Mouse (Mus musculus): Measurements from ENCODE around the gene Olfr1346.
"Not testable (repeated sequence)": the region's sequence is repeated elsewhere in the genome, so short reads cannot be mapped to it uniquely, and the experiment has no call there.

Olfr1346 gene

GRCm38 (mm10) chr7:6466951-6467350 is at the start of gene Olfr1346:
Olfr1346 (plus strand) TSS chr7:6467101.
- no peak for DNase-seq (ENCODE audit: extremely low read depth, insufficient read length, low spot score)

- no peak for DNase-seq (ENCODE audit: extremely low read depth, insufficient read length, low spot score)
These were observed 47.0 kb upstream of the Olfr1346 start for GRCm38 (mm10) chr7:6419894-6420293.

- no peak for DNase-seq (ENCODE audit: extremely low read depth, insufficient read length, low spot score)
These were observed 37.5 kb upstream of the Olfr1346 start for GRCm38 (mm10) chr7:6429381-6429780.

- DNase-seq (ENCODE audit: extremely low read depth, insufficient read length, low spot score), result no peak
These were observed 36.6 kb upstream of the Olfr1346 start for GRCm38 (mm10) chr7:6430342-6430741.

- no peak for DNase-seq (ENCODE audit: extremely low read depth, insufficient read length, low spot score)
These were observed 28.5 kb upstream of the Olfr1346 start, which contains the start of gene Olfr1344 for GRCm38 (mm10) chr7:6438388-6438787. Olfr1344 (plus strand) TSS chr7:6438688.

GRCm38 (mm10) chr7:6441173-6441572 is 25.7 kb upstream of the Olfr1346 start:
- no peak for DNase-seq (ENCODE audit: extremely low read depth, insufficient read length, low spot score)

- DNase-seq (ENCODE audit: extremely low read depth, insufficient read length, low spot score), result no peak
These were observed 19.1 kb upstream of the Olfr1346 start for GRCm38 (mm10) chr7:6447771-6448170.

DNA sequence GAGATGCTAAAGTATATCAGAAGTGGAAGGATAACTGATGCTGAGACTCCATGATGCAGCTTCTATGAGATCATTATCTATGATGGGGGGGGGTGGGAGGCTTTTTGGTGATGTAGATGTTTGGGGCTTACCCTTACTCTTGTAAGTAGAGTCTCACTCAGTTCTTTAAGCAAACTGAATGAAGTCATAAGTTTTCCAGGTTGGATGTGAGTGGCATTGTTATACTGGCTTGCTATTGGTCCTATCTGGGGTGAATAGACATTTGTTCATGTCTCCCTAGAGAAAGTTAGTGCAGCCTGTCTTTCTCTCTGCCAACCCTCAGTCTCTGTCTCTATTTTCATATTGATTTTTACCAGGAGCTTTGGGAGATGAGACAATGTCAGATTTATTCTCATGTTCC is 11.0 kb upstream of the Olfr1346 start, which contains the start of gene Olfr1336:
TSS of gene Olfr1336 (plus strand) at position 301 of the 400 bp plus-strand sequence.
- no peak for DNase-seq (ENCODE audit: extremely low read depth, insufficient read length, low spot score)

DNA sequence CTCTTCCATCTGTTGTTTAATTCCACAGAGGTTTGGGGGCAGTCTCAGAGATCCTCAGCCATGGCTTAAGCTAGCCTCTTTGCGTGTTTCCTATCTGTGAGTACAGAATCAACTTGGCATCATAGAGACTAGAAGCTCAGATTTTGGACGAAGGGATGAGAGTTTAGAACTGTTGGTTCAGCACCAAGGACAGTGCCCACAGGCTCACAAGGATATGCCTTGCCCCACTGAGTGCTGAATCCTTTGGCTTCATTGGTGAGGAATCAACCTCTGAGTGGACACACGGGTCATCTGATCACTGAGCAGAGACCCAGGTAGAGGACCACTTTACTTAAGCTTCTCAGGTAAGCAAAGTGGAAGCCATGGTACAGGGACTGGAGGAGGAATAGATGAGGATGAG is 10.5 kb upstream of the Olfr1346 start:
- DNase-seq (ENCODE audit: extremely low read depth, insufficient read length, low spot score), result no peak

GRCm38 (mm10) chr7:6477633-6478032 is 10.7 kb downstream of the Olfr1346 start:
- not testable (repeated sequence) for DNase-seq (ENCODE audit: extremely low read depth, insufficient read length, low spot score)

- no peak for DNase-seq (ENCODE audit: extremely low read depth, insufficient read length, low spot score)
These were observed 19.9 kb downstream of the Olfr1346 start, which contains the start of gene Olfr5 for GRCm38 (mm10) chr7:6486841-6487240. Olfr5 (minus strand) TSS chr7:6486941.

DNA sequence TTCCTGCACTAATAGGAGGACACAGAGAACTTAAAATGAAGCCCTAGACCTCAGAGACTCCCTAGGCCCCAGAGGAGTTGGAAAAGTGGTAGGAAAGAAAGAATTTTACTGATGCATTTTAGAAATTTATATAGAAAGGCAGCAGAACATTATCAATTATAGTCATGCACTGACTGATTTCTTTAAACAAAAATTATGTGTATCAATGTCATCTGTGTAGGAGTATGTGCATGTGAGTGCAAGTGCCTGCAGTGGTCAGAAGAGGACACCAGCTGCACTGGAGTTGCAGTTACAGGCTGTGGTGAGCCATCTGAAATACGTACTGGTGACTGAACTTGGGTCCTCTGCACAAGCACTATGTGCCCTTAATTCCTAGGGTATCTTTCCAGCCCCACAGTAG is 32.8 kb downstream of the Olfr1346 start, which contains the start of gene Olfr1347:
TSS of gene Olfr1347 (minus strand) at position 101 of the 400 bp plus-strand sequence.
- DNase-seq (ENCODE audit: extremely low read depth, insufficient read length, low spot score), result no peak

- no peak for DNase-seq (ENCODE audit: extremely low read depth, insufficient read length, low spot score)
These were observed 41.7 kb downstream of the Olfr1346 start, which contains the start of gene Olfr1348 for GRCm38 (mm10) chr7:6508648-6509047. Olfr1348 (minus strand) TSS chr7:6508748.

DNA sequence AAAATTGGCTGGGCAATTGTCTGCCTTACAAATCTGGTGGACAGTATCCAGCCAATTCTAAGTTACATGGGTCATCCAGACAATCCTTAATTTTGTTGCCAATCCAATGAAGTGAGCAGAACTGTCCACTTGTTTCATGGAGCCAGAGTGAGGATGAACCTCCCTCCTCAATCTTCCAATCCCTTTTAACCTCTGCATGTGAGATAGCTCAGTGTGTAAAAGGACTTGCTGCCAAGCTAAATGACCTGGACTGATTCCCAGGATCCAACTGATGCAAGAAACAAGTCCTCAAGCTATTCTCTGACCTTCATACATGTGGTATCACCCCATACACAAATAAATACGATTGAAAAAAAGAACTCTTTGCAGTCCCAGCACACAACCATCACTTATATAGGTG is 54.8 kb downstream of the Olfr1346 start:
- no peak for DNase-seq (ENCODE audit: extremely low read depth, insufficient read length, low spot score)

GRCm38 (mm10) chr7:6522850-6523249 is 55.9 kb downstream of the Olfr1346 start, which contains the start of gene Olfr1349:
Olfr1349 (minus strand) TSS chr7:6522950.
- no peak for DNase-seq (ENCODE audit: extremely low read depth, insufficient read length, low spot score)

GRCm38 (mm10) chr7:6525001-6525400 is 58.1 kb downstream of the Olfr1346 start:
- no peak for DNase-seq (ENCODE audit: extremely low read depth, insufficient read length, low spot score)

DNA sequence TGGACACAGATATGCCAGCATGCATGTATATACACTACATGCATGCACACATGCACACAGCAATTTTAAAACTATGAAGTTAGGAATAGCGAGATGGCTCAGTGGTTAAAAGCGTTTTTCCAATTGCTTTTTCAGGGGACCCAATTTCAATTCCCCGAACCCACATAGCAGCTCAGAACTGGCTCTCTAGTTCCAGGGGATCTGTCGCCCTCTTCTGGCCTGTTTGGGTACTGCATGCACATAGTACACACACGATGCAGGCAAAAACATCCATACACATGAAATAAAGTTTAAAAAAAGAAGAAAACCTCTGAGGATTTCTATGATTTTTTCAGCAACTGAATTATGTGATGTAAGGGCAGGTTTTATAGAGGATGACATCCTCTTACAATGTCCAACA is 59.2 kb downstream of the Olfr1346 start:
- DNase-seq (ENCODE audit: extremely low read depth, insufficient read length, low spot score), result no peak
